Comparison of ENCODE assay signal across 8 mouse cellular contexts in the genomic region with DNA sequence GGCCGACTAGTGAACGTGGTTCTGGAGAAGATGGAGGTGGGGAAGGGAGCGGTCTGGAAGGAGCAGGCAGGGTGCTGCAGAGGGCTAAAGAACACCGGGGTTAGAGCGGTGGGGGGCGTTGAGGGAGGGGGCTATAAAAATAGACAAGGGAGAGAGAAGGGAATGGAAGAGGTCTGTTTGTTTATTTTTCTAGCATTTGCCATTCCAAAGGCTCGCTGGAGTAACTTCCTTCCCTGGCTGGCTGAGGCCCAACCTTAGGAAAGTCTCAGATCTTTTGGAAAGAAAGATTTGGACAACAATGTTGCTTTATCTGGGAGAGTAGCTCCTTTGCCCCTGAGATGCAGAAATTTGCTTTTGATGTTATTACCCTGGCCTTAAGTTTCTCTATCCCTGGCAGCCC. TPM values are rescaled to one million over a fixed set of nuclear protein-coding genes. Genes with fewer than 3 reads are reported as not detected.
DNase-seq lines count a peak whose midpoint lies in the region; ATAC-seq and TF ChIP-seq lines count a peak whose summit lies in the region.

No protein-coding gene starts in this region.

- no peak overlapping the region for H3K4me3 ChIP-seq in liver, adult 2 months (ENCODE audit: insufficient read depth, low read depth, low read length)
- no peak overlapping the region for H3K4me3 ChIP-seq in hindbrain, embryonic 11.5 days (ENCODE audit: low read depth, low read length)
- H3K4me3 ChIP-seq in liver, postnatal 0 days (ENCODE audit: low read depth, low read length), result no peak overlapping the region
- H3K4me3 ChIP-seq in stomach, embryonic 16.5 days (replicated peaks; ENCODE audit: low read length), result no peak overlapping the region

- no peaks in the 10 kb centered on the region for H3K27me3 ChIP-seq in liver, adult 2 months (ENCODE audit: control insufficient read depth, insufficient read depth, low read length)
- H3K27me3 ChIP-seq in hindbrain, embryonic 11.5 days (ENCODE audit: control insufficient read depth, insufficient read depth, low read length), result no peaks in the 10 kb centered on the region; the same call in 1 of the 2 replicates
- H3K27me3 ChIP-seq in liver, postnatal 0 days (ENCODE audit: insufficient read depth, low read length), result no peaks in the 10 kb centered on the region
- no peaks in the 10 kb centered on the region for H3K27me3 ChIP-seq in stomach, embryonic 16.5 days (ENCODE audit: control insufficient read depth, insufficient read depth, low read length)

- peak overlapping the region; percentile 90 for H3K27ac ChIP-seq in liver, adult 2 months (replicated peaks; ENCODE audit: insufficient read depth, low read depth, low read length)
- peak overlapping the region; percentile 19; the same call in 1 of the 2 replicates for H3K27ac ChIP-seq in hindbrain, embryonic 11.5 days (ENCODE audit: low read depth, low read length)
- H3K27ac ChIP-seq in liver, postnatal 0 days (ENCODE audit: low read depth), result peak overlapping the region; percentile 62
- H3K27ac ChIP-seq in stomach, embryonic 16.5 days (ENCODE audit: low read length), result peak overlapping the region; percentile 95

- H3K79me2 ChIP-seq in liver, adult 2 months (ENCODE audit: control insufficient read depth, insufficient read depth, low read length), result peaks cover 20% of the 10 kb centered on the region; the same call in 1 of the 2 replicates

- H3K4me2 ChIP-seq in hindbrain, embryonic 11.5 days (replicated peaks; ENCODE audit: low read depth, low read length), result no peak overlapping the region
- H3K4me2 ChIP-seq in liver, postnatal 0 days (ENCODE audit: low read depth, low read length), result no peak overlapping the region
- H3K4me2 ChIP-seq in stomach, embryonic 16.5 days (ENCODE audit: low read depth, low read length), result peak overlapping the region; percentile 34

- H3K4me1 ChIP-seq in liver, adult 2 months (ENCODE audit: control insufficient read depth, insufficient read depth, low read length), result peaks cover 54% of the 10 kb centered on the region
- H3K4me1 ChIP-seq in hindbrain, embryonic 11.5 days (replicated peaks; ENCODE audit: control insufficient read depth, insufficient read depth, low read length), result no peaks in the 10 kb centered on the region
- H3K4me1 ChIP-seq in liver, postnatal 0 days (ENCODE audit: insufficient read depth), result peaks cover 42% of the 10 kb centered on the region
- H3K4me1 ChIP-seq in stomach, embryonic 16.5 days (ENCODE audit: control insufficient read depth, insufficient read depth, low read length), result peaks cover 34% of the 10 kb centered on the region

- no peaks in the 10 kb centered on the region for H3K9me3 ChIP-seq in hindbrain, embryonic 11.5 days (ENCODE audit: control insufficient read depth, low read length)
- H3K9me3 ChIP-seq in liver, postnatal 0 days (ENCODE audit: low read length), result no peaks in the 10 kb centered on the region
- no peaks in the 10 kb centered on the region for H3K9me3 ChIP-seq in stomach, embryonic 16.5 days (replicated peaks; ENCODE audit: control insufficient read depth, low read length)

- no peak for TF ChIP-seq CTCF in liver, adult 2 months (IDR thresholded peaks at IDR 0.05; ENCODE audit: low read depth, low read length)
- no peak for TF ChIP-seq CTCF in liver, postnatal 0 days (IDR thresholded peaks at IDR 0.05; ENCODE audit: low read depth)

- no peak for TF ChIP-seq POLR2A in liver, adult 2 months (IDR thresholded peaks at IDR 0.05; ENCODE audit: extremely low read depth, insufficient read depth, low read length)

- 64% methylated on average over 7 of the region's 7 CpGs for WGBS in liver, adult 2 months
- WGBS in hindbrain, embryonic 11.5 days, result 32% methylated on average over 7 of the region's 7 CpGs
- WGBS in liver, postnatal 0 days (ENCODE audit: insufficient replicate concordance), result 69% methylated on average over 7 of the region's 7 CpGs
- WGBS in stomach, embryonic 16.5 days, result 22% methylated on average over 7 of the region's 7 CpGs

- no peak for ATAC-seq in hindbrain, embryonic 11.5 days (ENCODE audit: low FRiP score)
- ATAC-seq in liver, postnatal 0 days, result no peak
- 0 out of 2 replicates have a peak, but pooled peaks have one; percentile 18 for ATAC-seq in stomach, embryonic 16.5 days (ENCODE audit: insufficient read depth, low FRiP score)

- no peak for DNase-seq in liver, adult 2 months (ENCODE audit: extremely low read depth, low read depth, low spot score)
- DNase-seq in liver, result no peak
- no peak for DNase-seq in hindbrain, embryonic 11.5 days (ENCODE audit: low spot score)
- DNase-seq in liver, postnatal 0 days, result no peak
- DNase-seq in right cerebral cortex, adult 18-20 months, result no peak
- no peak for DNase-seq in cerebellum, postnatal 36 days
- no peak for DNase-seq in frontal cortex, postnatal 14 days (ENCODE audit: low spot score in 2 of 2)

- no peak for TF ChIP-seq EP300 in liver, postnatal 0 days (IDR thresholded peaks at IDR 0.05; ENCODE audit: low read depth)

- H3K36me3 ChIP-seq in liver, adult 2 months (ENCODE audit: control insufficient read depth, insufficient read depth, low read length), result no peaks in the 10 kb centered on the region
- no peaks in the 10 kb centered on the region for H3K36me3 ChIP-seq in hindbrain, embryonic 11.5 days (ENCODE audit: control insufficient read depth, insufficient read depth, low read length)
- H3K36me3 ChIP-seq in liver, postnatal 0 days (replicated peaks; ENCODE audit: insufficient read depth, low read length), result no peaks in the 10 kb centered on the region
- H3K36me3 ChIP-seq in stomach, embryonic 16.5 days (ENCODE audit: control insufficient read depth, insufficient read depth, low read length), result no peaks in the 10 kb centered on the region

- H3K9ac ChIP-seq in liver, adult 2 months (ENCODE audit: low read depth, low read length), result peak overlapping the region; percentile 37
- H3K9ac ChIP-seq in hindbrain, embryonic 11.5 days (ENCODE audit: low read depth, low read length), result no peak overlapping the region
- no peak overlapping the region; the same call in 1 of the 2 replicates for H3K9ac ChIP-seq in liver, postnatal 0 days (replicated peaks)
- peak overlapping the region; percentile 26; the same call in 1 of the 2 replicates for H3K9ac ChIP-seq in stomach, embryonic 16.5 days (ENCODE audit: low read length)

RNA-seq across cellular contexts. Expression of a gene that starts 21.6 kb away (rescaled TPM):
- 12.1 and 13.7 TPM in 2 replicates for total RNA-seq in liver, adult 2 months (2014; rRNA removed)
- 18.3 and 25.2 TPM in 2 replicates for polyA plus RNA-seq in liver, adult 2 months (2012; rRNA removed)
- 1.2 and 1.4 TPM in 2 replicates for polyA plus RNA-seq in hindbrain, embryonic 11.5 days (2014; fragmentation: Nextera tagmentation; extraction: Ambion mirVana)
- polyA plus RNA-seq in liver, postnatal 0 days (2015; fragmentation: Nextera tagmentation; extraction: Ambion mirVana), result 8.8 and 9.6 TPM in 2 replicates
- 2.2 and 2.3 TPM in 2 replicates for polyA plus RNA-seq in stomach, embryonic 16.5 days (2015; fragmentation: Nextera tagmentation; extraction: Ambion mirVana)

Comparison
In these comparisons a context has a peak if more than half of its experiments do, and no peak if none do; other contexts are left out.
1. H3K9ac ChIP-seq: peak in liver, adult 2 months (single experiment) and stomach, embryonic 16.5 days (single experiment); none in hindbrain, embryonic 11.5 days (single experiment) and liver, postnatal 0 days (single experiment).
2. H3K27ac ChIP-seq: peak in every context shown above with its lines; median percentile 95 in stomach, embryonic 16.5 days; 90 in liver, adult 2 months; 62 in liver, postnatal 0 days; 19 in hindbrain, embryonic 11.5 days.